Mouse (Mus musculus) neural tube, embryonic 11.5 days (tissue): ENCODE results near the gene Cabp2. TPM values are rescaled to one million over a fixed set of nuclear protein-coding genes. Genes with fewer than 3 reads are reported as not detected.
"Not testable (repeated sequence)": the region's sequence is repeated elsewhere in the genome, so short reads cannot be mapped to it uniquely, and the experiment has no call there.

Source experiments
- ATAC-seq: fragments of 200-750 bp; cut with Nextera tagmentation; 2 replicates; pipeline ENCODE4 v1.8.0; 2017; ENCODE audit warnings: moderate number of reproducible peaks, mild to moderate bottlenecking, moderate TSS enrichment, moderate library complexity; ENCODE audit not compliant: insufficient read depth, low FRiP score, low TSS enrichment
- DNase-seq: peaks from one replicate; pipeline ENCODE4 v3.0.0-alpha.2; 2015; ENCODE audit warnings: low spot score
- H3K27ac ChIP-seq: fragments of 300-500 bp; sonication (generic); 2 replicates; pipeline ENCODE4 v1.5.1; 2014; ENCODE audit warnings: low read depth, mild to moderate bottlenecking, low read length
- H3K27me3 ChIP-seq: fragments of 300-500 bp; sonication (generic); 2 replicates; pipeline ENCODE4 v1.6.1; 2014; ENCODE audit warnings: mild to moderate bottlenecking, low read length, mixed read lengths; ENCODE audit not compliant: control insufficient read depth, insufficient read depth
- H3K36me3 ChIP-seq: fragments of 300-500 bp; sonication (generic); 2 replicates; pipeline ENCODE4 v1.6.1; 2014; ENCODE audit warnings: mild to moderate bottlenecking, low read length, moderate library complexity, mixed read lengths; ENCODE audit not compliant: control insufficient read depth, insufficient read depth
- H3K4me1 ChIP-seq: fragments of 300-500 bp; sonication (generic); 2 replicates; pipeline ENCODE4 v1.6.1; 2014; ENCODE audit warnings: low read length, mixed read lengths; ENCODE audit not compliant: control insufficient read depth, insufficient read depth
- H3K4me2 ChIP-seq: fragments of 300-500 bp; sonication (generic); 2 replicates; pipeline ENCODE4 v1.6.1; 2014; ENCODE audit warnings: low read depth, mild to moderate bottlenecking, moderate library complexity
- H3K4me3 ChIP-seq: fragments of 300-500 bp; sonication (generic); 2 replicates; pipeline ENCODE4 v1.5.1; 2014; ENCODE audit warnings: low read depth, low read length
- H3K9ac ChIP-seq: fragments of 300-500 bp; sonication (generic); 2 replicates; pipeline ENCODE4 v1.6.1; 2014; ENCODE audit warnings: mild to moderate bottlenecking, low read length
- H3K9me3 ChIP-seq: fragments of 300-500 bp; sonication (generic); 2 replicates; pipeline ENCODE4 v1.6.1; 2016; ENCODE audit warnings: low read length; ENCODE audit not compliant: control insufficient read depth
- WGBS: fragments of 180-500 bp; shearing (Covaris S2); extraction: QIAGEN DNeasy Blood & Tissue Kit; methylation state at CpG from one replicate; pipeline ENCODE4 v1.1.7; 2014; 5-methylcytosine and 5-hydroxymethylcytosine counted together
- polyA plus RNA-seq: library from polyadenylated mRNA; unstranded; fragments of >200 nt; fragmentation: Nextera tagmentation; extraction: Ambion mirVana; gene quantifications from 2 replicates; pipeline ENCODE4 v1.2.1, GENCODE M21; 2014

Gene Cabp2
- polyA plus RNA-seq, 1 experiment from 2014 or later, result not detected

GRCm38 (mm10) chr19:4134354-4134753 lies 53.0 kb downstream of the Cabp2 start:
- no peak for ATAC-seq
- Histone ChIP-seq H3K4me2 (no peak overlapping the region), H3K9ac (no peak overlapping the region), H3K27me3 (no peaks in the 10 kb centered on the region), H3K36me3 (no peaks in the 10 kb centered on the region), H3K27ac (no peak overlapping the region), H3K4me1 (no peaks in the 10 kb centered on the region), H3K4me3 (no peak overlapping the region), H3K9me3 (no peaks in the 10 kb centered on the region)
- DNase-seq, result no peak
- whole genome bisulfite sequencing, result 94% methylated on average over 4 of the region's 4 CpGs

GRCm38 (mm10) chr19:4135229-4135962 lies 54.0 kb downstream of the Cabp2 start:
- not testable (repeated sequence) for H3K27me3 ChIP-seq, ATAC-seq, H3K4me2 ChIP-seq, DNase-seq, H3K9ac ChIP-seq, H3K27ac ChIP-seq, H3K4me1 ChIP-seq, H3K36me3 ChIP-seq, H3K4me3 ChIP-seq, H3K9me3 ChIP-seq
- WGBS, result 79% methylated on average over 6 of the region's 6 CpGs

GRCm38 (mm10) chr19:4135963-4136345 lies 54.6 kb downstream of the Cabp2 start:
- DNase-seq, H3K9me3 ChIP-seq: not testable (repeated sequence)

GRCm38 (mm10) chr19:4136463-4136862 lies 55.1 kb downstream of the Cabp2 start:
- Histone ChIP-seq H3K27me3 (no peaks in the 10 kb centered on the region), H3K4me3 (no peak overlapping the region), H3K9ac (no peak overlapping the region), H3K4me2 (no peak overlapping the region), H3K4me1 (no peaks in the 10 kb centered on the region), H3K27ac (no peak overlapping the region), H3K36me3 (no peaks in the 10 kb centered on the region), H3K9me3 (no peaks in the 10 kb centered on the region)
- WGBS, result 80% methylated on average over 5 of the region's 5 CpGs
- ATAC-seq, result no peak
- DNase-seq, result no peak

More at GRCm38 (mm10) chr19:4135963-4136345, 54.6 kb downstream of the Cabp2 start:
- not testable (repeated sequence) for H3K36me3 ChIP-seq, ATAC-seq, H3K4me3 ChIP-seq, H3K4me1 ChIP-seq, H3K27me3 ChIP-seq, H3K9ac ChIP-seq, H3K27ac ChIP-seq, H3K4me2 ChIP-seq
- 23% methylated on average over 7 of the region's 8 CpGs for WGBS

Other genes starting within 250 kb of the Cabp2 start
- gene Chka, start 229.8 kb upstream of the Cabp2 start, polyA plus RNA-seq, result 54.4 and 59.5 TPM in 2 replicates
- gene Tcirg1, start 174.4 kb upstream of the Cabp2 start, polyA plus RNA-seq, result 17.3 TPM in 2 replicates
- gene Ndufs8, start 168.8 kb upstream of the Cabp2 start, polyA plus RNA-seq, result 258 and 266 TPM in 2 replicates
- gene Aldh3b1, start 151.8 kb upstream of the Cabp2 start, polyA plus RNA-seq, result 0.65 and 0.73 TPM in 2 replicates
- gene Unc93b1, start 146.4 kb upstream of the Cabp2 start, polyA plus RNA-seq, result 5.3 and 7.1 TPM in 2 replicates
- not detected in 2 replicates for gene Aldh3b3, start 122.9 kb upstream of the Cabp2 start, polyA plus RNA-seq
- 0.86 and 1.1 TPM in 2 replicates for gene Aldh3b2, start 109.2 kb upstream of the Cabp2 start, polyA plus RNA-seq
- 2.4 and 3.2 TPM in 2 replicates for gene Acy3, start 95.0 kb upstream of the Cabp2 start, polyA plus RNA-seq
- 0.22 TPM in 1 of 2 replicates, not detected in the other for gene Tbx10, start 88.8 kb upstream of the Cabp2 start, polyA plus RNA-seq
- gene Nudt8, start 81.0 kb upstream of the Cabp2 start, polyA plus RNA-seq, result 20.6 and 20.8 TPM in 2 replicates
- 1.8 and 1.9 TPM in 2 replicates for gene Gm49405, start 81.0 kb upstream of the Cabp2 start, polyA plus RNA-seq
- 2.7 and 2.8 TPM in 2 replicates for gene Doc2g, start 78.3 kb upstream of the Cabp2 start, polyA plus RNA-seq
- gene Ndufv1, start 68.8 kb upstream of the Cabp2 start, polyA plus RNA-seq, result 207 and 208 TPM in 2 replicates
- gene Gstp1, start 43.6 kb upstream of the Cabp2 start, polyA plus RNA-seq, result 361 TPM in 2 replicates
- 0.68 and 1.2 TPM in 2 replicates for gene Gstp2, start 35.6 kb upstream of the Cabp2 start, polyA plus RNA-seq
- gene Gstp3, start 22.0 kb upstream of the Cabp2 start, polyA plus RNA-seq, result not detected in 2 replicates
- 81.3 and 86.7 TPM in 2 replicates for gene Cdk2ap2, start 15.6 kb downstream of the Cabp2 start, polyA plus RNA-seq
- gene Pitpnm1, start 18.4 kb downstream of the Cabp2 start, polyA plus RNA-seq, result 9.9 and 13.1 TPM in 2 replicates
- gene Aip, start 44.3 kb downstream of the Cabp2 start, polyA plus RNA-seq, result 68.4 and 77.6 TPM in 2 replicates
- gene Gpr152, start 58.2 kb downstream of the Cabp2 start, polyA plus RNA-seq, result not detected in 2 replicates
- 0.11 TPM in 1 of 2 replicates, not detected in the other for gene Cabp4, start 62.5 kb downstream of the Cabp2 start, polyA plus RNA-seq
- 128 TPM in 2 replicates for gene Coro1b, start 67.0 kb downstream of the Cabp2 start, polyA plus RNA-seq
- gene Ptprcap, start 72.0 kb downstream of the Cabp2 start, polyA plus RNA-seq, result 0.92 and 1.8 TPM in 2 replicates
- 52.6 and 52.7 TPM in 2 replicates for gene Rps6kb2, start 81.8 kb downstream of the Cabp2 start, polyA plus RNA-seq
- gene Carns1, start 93.9 kb downstream of the Cabp2 start, polyA plus RNA-seq, result 2.9 and 3.8 TPM in 2 replicates
- gene Tbc1d10c, start 109.7 kb downstream of the Cabp2 start, polyA plus RNA-seq, result 0.68 and 1.1 TPM in 2 replicates
- gene Ppp1ca, start 110.5 kb downstream of the Cabp2 start, polyA plus RNA-seq, result 928 and 939 TPM in 2 replicates
- 39.1 and 45.8 TPM in 2 replicates for gene Rad9a, start 120.1 kb downstream of the Cabp2 start, polyA plus RNA-seq
- gene Clcf1, start 132.7 kb downstream of the Cabp2 start, polyA plus RNA-seq, result 0.81 and 1.7 TPM in 2 replicates
- gene AC109138.7, start 132.8 kb downstream of the Cabp2 start, polyA plus RNA-seq, result not detected in 2 replicates
- 14.7 and 15.2 TPM in 2 replicates for gene Pold4, start 150.3 kb downstream of the Cabp2 start, polyA plus RNA-seq
- gene Ssh3, start 187.6 kb downstream of the Cabp2 start, polyA plus RNA-seq, result 2.3 and 3.6 TPM in 2 replicates
- gene Ankrd13d, start 201.6 kb downstream of the Cabp2 start, polyA plus RNA-seq, result 11.6 and 14.1 TPM in 2 replicates
- 16.6 and 19.0 TPM in 2 replicates for gene Grk2, start 224.6 kb downstream of the Cabp2 start, polyA plus RNA-seq